Mouse (Mus musculus) cerebellum, postnatal 10 days (tissue): ENCODE measurements around the gene Map3k14.

Experiments
- DNase-seq, 2 experiments: peaks; one replicate each; pipeline ENCODE4 v3.0.0; 2021; ENCODE audit warnings: mixed read lengths in 2 of 2

Gene Map3k14

DNA sequence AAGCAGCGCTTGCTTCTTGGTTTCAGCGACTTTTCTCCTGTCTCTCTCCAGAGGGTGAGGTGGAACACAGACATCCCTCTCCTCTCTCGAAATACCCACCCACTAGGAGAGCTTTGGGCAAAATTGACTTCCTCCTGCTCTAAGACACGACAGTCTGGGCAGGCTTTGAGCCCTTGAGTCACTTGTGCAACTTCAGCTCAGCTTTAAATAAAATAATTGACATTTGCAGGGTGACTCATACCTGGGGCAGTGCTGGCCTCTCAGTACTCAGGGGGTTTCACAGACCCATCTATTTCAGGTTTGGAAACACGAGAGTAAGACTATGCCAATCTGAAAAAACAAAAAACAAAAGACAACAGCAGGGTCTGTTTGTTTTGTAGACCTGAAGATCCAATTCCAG, 2.2 kb upstream of the Map3k14 start:
- no peak for DNase-seq

DNA sequence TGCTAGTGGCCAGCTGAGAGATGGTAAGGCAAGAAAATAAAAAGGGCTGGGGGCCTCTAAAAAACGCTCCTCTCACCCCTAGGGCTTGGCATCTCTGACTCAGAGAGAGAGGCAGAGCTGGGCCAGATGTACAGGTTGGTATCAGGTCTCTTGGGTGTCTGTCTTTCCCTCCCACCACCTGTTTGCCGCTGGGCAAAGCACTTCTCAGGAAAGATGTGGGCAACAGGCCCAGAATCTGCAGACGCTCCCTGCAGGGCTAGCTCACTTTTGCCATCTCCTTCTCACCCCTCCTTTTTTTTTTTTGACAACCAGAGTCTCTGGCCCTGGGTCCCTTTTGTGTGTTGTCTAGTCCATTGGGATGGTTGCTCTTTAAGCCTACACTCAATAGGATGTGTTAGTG, 1.6 kb upstream of the Map3k14 start:
- DNase-seq = peak; percentile 41 to 52

DNA sequence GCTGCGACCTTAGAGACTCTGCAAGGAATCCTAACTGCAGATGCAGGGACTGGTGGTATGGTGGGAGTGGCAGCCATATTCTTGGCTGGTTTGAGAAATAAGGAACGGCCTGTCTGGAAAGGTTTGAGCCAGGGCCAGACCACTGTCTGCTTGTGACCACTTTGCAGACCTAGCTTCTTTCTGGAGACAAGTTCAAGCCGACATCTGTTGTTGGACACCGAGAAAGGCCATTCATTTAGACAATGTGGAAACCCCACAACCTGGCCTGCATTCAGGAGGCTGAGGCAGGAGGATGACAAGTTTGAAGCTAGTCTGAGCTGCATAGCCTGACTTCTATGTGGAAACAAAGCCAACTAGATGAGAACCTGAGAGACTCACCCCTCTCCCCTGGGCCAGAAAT, 1.1 kb upstream of the Map3k14 start:
- DNase-seq = no peak

GRCm38 (mm10) chr11:103266729-103267345, 435 bp downstream of the Map3k14 start:
- DNase-seq = no peak

DNA sequence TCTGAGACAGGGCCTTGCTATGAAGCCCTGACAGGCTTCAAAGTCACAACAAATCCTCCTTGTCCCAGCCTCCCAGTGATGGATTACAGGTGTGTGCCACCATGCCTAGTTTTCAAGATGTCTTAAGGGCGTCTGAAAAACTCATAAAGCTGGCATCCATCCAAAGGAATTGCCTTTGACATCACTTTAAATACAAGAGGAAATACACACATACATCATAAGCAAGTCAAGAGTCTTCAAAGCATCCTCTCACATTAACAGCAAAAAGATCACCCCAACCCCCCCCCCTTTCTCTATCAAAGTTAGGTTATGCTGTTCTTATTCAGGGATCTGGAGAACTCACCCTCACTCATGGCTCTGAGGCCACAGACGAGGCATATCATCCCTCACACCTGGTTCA, 1.4 kb downstream of the Map3k14 start:
- DNase-seq = no peak

- DNase-seq = no peak
Measured at GRCm38 (mm10) chr11:103265211-103265610, 2.1 kb downstream of the Map3k14 start.

DNA sequence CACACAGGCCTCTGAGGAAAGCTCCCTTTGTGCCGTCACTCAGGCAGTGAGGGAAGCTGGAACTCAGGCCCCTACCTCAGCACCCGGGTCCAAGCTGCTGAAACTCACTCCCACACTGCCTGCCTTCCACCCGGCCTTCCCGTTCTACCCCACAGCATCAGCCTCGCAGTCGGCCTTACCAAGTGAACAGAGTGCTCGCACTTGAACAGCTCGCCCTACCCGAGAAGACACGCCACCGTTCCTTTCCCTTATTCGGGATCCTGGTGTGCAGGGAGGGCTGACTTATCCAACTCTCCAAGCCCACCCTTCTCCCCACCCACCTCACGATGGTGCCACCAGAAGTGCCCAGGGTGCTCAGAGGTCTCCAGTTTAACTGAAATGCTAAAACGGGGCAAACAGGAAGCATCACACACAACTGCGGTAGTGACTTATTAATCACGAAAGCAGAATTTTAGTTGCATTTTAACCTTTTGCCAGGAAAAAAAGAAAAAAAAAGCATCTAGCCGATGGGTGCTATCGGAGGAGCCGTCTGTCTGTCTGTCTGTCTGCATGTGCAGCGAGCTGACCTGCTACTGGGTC, 2.8 kb downstream of the Map3k14 start:
- DNase-seq = no peak

DNA sequence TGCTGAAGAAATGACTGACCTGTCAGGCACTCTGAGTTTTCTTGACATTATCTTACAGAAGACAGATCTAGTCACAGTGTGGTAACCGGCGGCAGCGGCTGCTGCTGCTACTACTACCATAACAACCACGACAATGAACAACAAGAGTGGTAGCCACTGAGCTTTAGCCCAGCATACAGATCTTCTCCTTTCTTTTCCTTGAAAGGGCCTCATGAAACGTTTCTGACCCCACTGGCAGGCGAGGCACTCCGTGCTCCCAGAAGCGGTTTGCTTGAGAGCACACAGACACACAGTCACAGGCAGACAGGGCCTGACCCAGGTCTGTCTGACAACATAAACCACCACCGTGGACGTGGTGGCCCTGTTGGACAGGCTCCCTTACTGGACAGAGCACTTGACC, 3.7 kb downstream of the Map3k14 start:
- DNase-seq = no peak

DNA sequence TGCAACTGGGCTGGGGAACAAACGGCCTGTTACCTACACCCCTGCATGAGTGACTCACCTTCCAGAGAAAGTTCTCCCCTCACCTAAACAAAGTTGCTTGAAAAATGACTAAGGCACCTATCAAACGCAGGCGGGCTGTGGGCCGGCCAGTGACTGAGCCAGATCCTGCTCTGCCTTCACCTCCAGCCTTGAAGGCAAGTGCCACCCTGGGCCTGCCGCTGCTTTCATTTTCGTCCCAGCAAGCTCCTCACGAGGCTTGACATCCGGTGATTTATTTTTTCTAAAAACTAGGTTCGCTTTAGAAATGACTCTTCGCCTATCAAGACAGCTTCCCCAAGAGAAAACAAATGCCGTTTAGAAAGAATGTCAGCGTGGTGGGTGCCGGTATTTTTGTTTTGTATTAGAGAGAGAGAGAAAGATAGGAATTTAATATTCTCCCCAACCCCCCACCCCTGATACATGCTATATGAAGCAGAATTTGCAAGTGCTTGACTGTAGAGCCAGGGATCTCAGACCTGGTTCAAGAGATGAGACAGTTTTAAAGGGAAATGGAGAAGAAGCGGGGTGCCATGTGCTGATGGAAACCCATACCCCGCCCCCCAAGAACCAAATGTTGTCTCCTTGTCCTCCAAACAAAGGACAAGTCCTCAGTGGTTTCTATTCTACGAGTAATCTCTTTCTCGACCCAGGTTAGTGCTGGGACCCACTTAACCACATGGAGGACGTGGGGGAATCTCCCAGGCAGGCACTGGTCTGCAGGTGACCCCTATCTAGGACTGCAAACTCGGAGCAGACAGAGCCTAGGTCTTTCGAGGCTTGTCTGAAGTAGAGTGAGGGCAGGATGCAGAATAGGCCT, 4.6 kb downstream of the Map3k14 start:
- no peak for DNase-seq

GRCm38 (mm10) chr11:103261671-103262411, 5.4 kb downstream of the Map3k14 start:
- DNase-seq = no peak

GRCm38 (mm10) chr11:103260515-103261192, 6.6 kb downstream of the Map3k14 start:
- no peak for DNase-seq

GRCm38 (mm10) chr11:103260034-103260433, 7.2 kb downstream of the Map3k14 start:
- DNase-seq = no peak

GRCm38 (mm10) chr11:103257938-103258481, 9.3 kb downstream of the Map3k14 start:
- no peak for DNase-seq

- DNase-seq = no peak
Measured at GRCm38 (mm10) chr11:103253605-103254004, 13.7 kb downstream of the Map3k14 start.

DNA sequence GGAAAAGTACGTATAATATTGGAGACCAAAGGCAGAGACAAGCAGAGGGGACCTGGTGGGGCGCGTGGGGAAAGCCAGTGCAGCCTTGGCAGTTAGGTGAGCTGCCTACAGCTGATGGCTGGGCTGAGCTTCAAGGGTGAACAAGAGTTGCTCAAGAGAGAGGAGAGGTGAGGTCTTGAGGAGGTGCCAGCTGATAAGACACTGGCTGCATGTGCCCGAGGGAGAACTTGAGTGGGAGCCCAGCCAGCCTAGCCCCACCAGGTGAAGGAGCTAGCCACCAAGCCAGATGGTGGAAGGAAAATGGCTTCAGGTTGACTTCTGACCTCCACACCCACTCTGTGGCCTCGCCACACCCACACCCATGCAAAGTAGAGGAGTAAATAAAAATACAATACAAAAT, 14.9 kb downstream of the Map3k14 start:
- DNase-seq = no peak

DNA sequence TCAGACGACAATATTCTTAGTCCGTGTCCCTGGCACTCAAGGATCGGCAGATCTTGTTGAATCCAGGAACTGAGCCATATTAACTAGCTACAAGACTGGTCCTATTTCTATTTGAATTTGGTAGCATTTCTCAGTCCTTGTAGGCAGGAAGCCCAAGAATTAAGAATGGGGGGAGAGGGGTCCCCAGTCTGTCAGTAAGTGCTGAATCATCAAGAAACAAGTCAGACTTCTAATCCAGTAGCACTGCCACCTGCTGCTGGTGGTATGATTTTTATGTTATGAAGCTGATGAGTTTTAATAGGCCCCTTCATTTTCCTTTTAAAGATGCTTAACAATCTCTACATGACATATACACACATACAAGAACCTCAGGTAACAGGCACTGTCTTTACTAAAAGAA, 16.9 kb downstream of the Map3k14 start:
- DNase-seq = no peak

DNA sequence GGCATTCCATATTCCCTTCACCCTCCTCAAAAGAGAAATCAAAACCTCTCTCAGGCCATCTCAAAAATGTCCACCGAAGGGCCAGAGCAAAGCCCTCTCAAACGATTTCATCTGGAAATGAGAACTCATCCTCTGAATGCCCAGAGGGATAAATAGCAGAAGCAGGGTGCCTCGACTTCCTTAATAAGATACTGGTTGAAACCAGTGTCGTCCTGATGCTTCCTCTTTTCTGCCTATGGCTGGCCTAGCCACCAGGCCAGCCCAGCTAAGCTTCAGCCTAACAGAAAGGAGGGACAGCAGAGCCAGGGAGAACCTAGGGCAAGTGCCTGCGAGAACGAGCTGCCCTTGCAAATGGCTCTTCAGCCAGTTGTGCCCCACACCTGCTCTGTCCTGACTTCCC, 17.8 kb downstream of the Map3k14 start:
- no peak for DNase-seq

GRCm38 (mm10) chr11:103248837-103249236, 18.4 kb downstream of the Map3k14 start:
- no peak for DNase-seq

DNA sequence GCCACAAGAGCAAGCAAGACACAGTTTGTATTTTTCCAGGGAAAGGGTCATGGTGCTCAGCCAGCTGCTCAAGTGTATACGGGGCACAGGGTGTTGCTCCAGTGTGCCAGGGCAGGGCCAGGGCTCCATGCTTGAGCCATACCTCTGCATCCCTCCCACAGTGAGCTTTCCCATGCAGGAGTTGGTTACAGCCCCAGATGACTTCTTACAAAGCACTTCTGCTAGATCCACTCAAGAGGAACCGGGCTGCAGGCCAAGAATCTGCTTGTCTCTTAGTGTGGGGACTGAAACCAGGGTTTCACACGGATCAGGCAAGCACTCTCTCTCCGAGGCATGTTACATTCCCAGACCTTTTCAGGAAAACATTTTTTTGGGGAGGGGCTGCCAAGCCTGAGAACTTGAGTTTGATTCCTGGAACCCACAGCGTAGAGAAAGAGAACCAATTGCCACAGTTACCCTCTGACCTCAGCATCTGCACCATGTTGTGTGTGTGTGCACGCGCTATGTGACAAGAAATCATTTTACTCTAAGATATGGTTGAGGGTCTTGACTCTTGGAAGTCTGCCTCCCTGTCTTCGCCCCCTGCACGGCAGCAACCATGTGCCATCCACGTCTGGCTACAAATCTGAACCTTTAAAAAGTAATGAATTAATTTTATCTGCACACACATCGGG, 19.6 kb downstream of the Map3k14 start:
- peak; percentile 85 to 88 for DNase-seq

DNA sequence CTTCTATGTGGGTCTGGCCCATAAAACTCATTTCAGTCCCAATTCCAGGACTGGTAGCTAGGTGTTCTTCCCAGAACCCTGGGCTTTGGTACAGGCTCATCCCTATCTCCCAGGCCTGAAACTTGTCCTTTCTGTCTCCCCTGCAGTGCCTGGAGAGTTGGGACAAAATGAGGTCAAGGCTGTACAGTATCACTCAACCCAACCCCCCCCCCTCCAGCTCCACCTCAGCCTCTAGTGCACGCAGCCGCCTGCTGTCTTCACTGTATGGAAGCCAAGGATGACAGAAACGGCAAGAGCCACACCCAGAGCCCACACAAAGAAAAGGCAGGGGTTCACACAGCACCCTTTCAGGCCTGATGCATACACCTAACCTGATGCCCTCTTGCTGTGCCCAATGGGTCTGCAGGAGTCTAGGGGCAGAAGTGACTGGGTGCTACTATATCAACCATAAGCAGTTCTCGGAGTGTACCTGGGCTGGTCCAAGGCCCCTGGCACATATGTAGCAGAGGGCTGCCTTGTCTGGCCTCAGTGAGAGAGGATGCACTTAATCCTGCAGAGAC, 20.5 kb downstream of the Map3k14 start:
- peak in 1 of 2 experiments; percentile 28 for DNase-seq

- peak; percentile 60 to 66 for DNase-seq
Measured at GRCm38 (mm10) chr11:103246081-103246730, 21.1 kb downstream of the Map3k14 start.
